ENCODE assay signal across 19 mouse cellular contexts in the genomic region with DNA sequence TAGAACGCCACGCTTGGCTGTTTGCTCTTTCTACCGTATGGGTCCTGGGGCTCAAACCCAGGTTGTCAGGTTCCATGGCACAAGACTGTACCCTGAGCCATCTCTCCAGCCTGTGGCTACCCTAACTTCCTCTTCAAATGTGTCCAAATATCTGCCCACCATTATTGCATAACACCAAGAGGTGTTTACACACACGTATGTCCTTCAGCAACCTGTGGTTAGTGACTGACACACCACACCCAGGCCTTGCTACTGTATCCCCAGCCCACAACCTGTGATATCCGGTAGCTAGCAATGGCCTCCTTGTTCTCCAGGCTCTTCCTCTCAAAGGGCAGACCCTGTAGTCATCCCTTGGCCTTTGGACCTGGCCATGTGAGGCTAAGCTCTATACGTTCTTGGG. TPM values are rescaled to one million over a fixed set of nuclear protein-coding genes. Genes with fewer than 3 reads are reported as not detected.
DNase-seq lines count a peak whose midpoint lies in the region; ATAC-seq and TF ChIP-seq lines count a peak whose summit lies in the region.
"Had no signal": no experiment of that assay in that cellular context is flagged by ENCODE, and none has a peak within 500 bp of the region (broad histone marks: within the 10 kb centered on the region; RNA-seq: fewer than 3 reads in every experiment).

No protein-coding gene starts in this region.

- 86% methylated on average over 6 of the region's 6 CpGs for WGBS in stomach, postnatal 0 days
- WGBS in midbrain, postnatal 0 days: 94% methylated on average over 6 of the region's 6 CpGs

- no peak for TF ChIP-seq EP300 in stomach, postnatal 0 days (optimal IDR thresholded peaks at IDR 0.05)

- peak; percentile 37 to 50 for DNase-seq in lung, adult 18-20 months
- no peak for DNase-seq in lung, postnatal 14 days
- no peak for DNase-seq in stomach, postnatal 0 days (ENCODE audit: low spot score)
- DNase-seq in thymus, postnatal 36 days: no peak
- DNase-seq in midbrain, postnatal 0 days (ENCODE audit: low spot score): no peak
- DNase-seq: adrenal gland, postnatal 36 days; B cell, adult 2 months; cerebellum, adult 9-10 months; gastrocnemius, postnatal 10 days; heart, adult 2 months; kidney, adult 18-20 months; kidney, postnatal 14 days had no signal

- no peak overlapping the region for H3K27ac ChIP-seq in stomach, postnatal 0 days (replicated peaks)
- H3K27ac ChIP-seq in midbrain, postnatal 0 days (ENCODE audit: low read depth, low read length): no peak overlapping the region
- H3K27ac ChIP-seq: forebrain, embryonic 10.5 days; heart, adult 2 months; hindbrain, embryonic 12.5 days; lung, embryonic 15.5 days; midbrain, embryonic 10.5 days; neural tube, embryonic 15.5 days had no signal

- ATAC-seq in granulocyte monocyte progenitor cell, adult 5-6 weeks (replicated peaks; ENCODE audit: poor library complexity, severe bottlenecking): peak; percentile 86
- ATAC-seq in megakaryocyte, adult 5-6 weeks (ENCODE audit: poor library complexity, severe bottlenecking): peak; percentile 71
- peak; percentile 11; the same call in 1 of the 2 replicates for ATAC-seq in stomach, postnatal 0 days (ENCODE audit: low FRiP score, low TSS enrichment)
- no peak for ATAC-seq in midbrain, postnatal 0 days (ENCODE audit: low FRiP score)

- H3K9me3 ChIP-seq in stomach, postnatal 0 days (ENCODE audit: control insufficient read depth, low read length): no peaks in the 10 kb centered on the region
- H3K9me3 ChIP-seq in midbrain, postnatal 0 days (ENCODE audit: low read length): no peaks in the 10 kb centered on the region
- H3K9me3 ChIP-seq: forebrain, embryonic 10.5 days; hindbrain, embryonic 12.5 days; lung, embryonic 15.5 days; midbrain, embryonic 10.5 days; neural tube, embryonic 15.5 days had no signal

- no peaks in the 10 kb centered on the region for H3K27me3 ChIP-seq in stomach, postnatal 0 days (ENCODE audit: control insufficient read depth, insufficient read depth, low read length)
- no peaks in the 10 kb centered on the region for H3K27me3 ChIP-seq in midbrain, postnatal 0 days (ENCODE audit: insufficient read depth, low read length)
- H3K27me3 ChIP-seq: hindbrain, embryonic 12.5 days; lung, embryonic 15.5 days; neural tube, embryonic 15.5 days had no signal

- no peaks in the 10 kb centered on the region for H3K4me1 ChIP-seq in stomach, postnatal 0 days (replicated peaks; ENCODE audit: control insufficient read depth, insufficient read depth)
- no peaks in the 10 kb centered on the region for H3K4me1 ChIP-seq in midbrain, postnatal 0 days (ENCODE audit: insufficient read depth, low read length)
- H3K4me1 ChIP-seq: forebrain, embryonic 10.5 days; hindbrain, embryonic 12.5 days; midbrain, embryonic 10.5 days; neural tube, embryonic 15.5 days had no signal

- no peak overlapping the region for H3K4me2 ChIP-seq in stomach, postnatal 0 days (replicated peaks; ENCODE audit: low read depth)
- H3K4me2 ChIP-seq in midbrain, postnatal 0 days (ENCODE audit: low read depth, low read length, poor library complexity, severe bottlenecking): no peak overlapping the region
- H3K4me2 ChIP-seq: hindbrain, embryonic 12.5 days; lung, embryonic 15.5 days; neural tube, embryonic 15.5 days had no signal

- no peak overlapping the region for H3K9ac ChIP-seq in stomach, postnatal 0 days (ENCODE audit: low read length)
- no peak overlapping the region for H3K9ac ChIP-seq in midbrain, postnatal 0 days (replicated peaks; ENCODE audit: low read length, poor library complexity, severe bottlenecking)
- H3K9ac ChIP-seq: hindbrain, embryonic 12.5 days; lung, embryonic 15.5 days; neural tube, embryonic 15.5 days had no signal

- H3K4me3 ChIP-seq in stomach, postnatal 0 days (ENCODE audit: low read depth, low read length): no peak overlapping the region
- no peak overlapping the region for H3K4me3 ChIP-seq in midbrain, postnatal 0 days (ENCODE audit: low read depth, low read length)
- H3K4me3 ChIP-seq: forebrain, embryonic 10.5 days; heart, adult 2 months; hindbrain, embryonic 12.5 days; lung, embryonic 15.5 days; midbrain, embryonic 10.5 days; neural tube, embryonic 15.5 days had no signal

- no peaks in the 10 kb centered on the region for H3K36me3 ChIP-seq in stomach, postnatal 0 days (ENCODE audit: control insufficient read depth, insufficient read depth, low read length)
- no peaks in the 10 kb centered on the region for H3K36me3 ChIP-seq in midbrain, postnatal 0 days (ENCODE audit: insufficient read depth, low read length)
- H3K36me3 ChIP-seq: forebrain, embryonic 10.5 days; hindbrain, embryonic 12.5 days; lung, embryonic 15.5 days; midbrain, embryonic 10.5 days; neural tube, embryonic 15.5 days had no signal

- TF ChIP-seq CTCF in stomach, postnatal 0 days (IDR thresholded peaks at IDR 0.05; ENCODE audit: low read depth): no peak
- TF ChIP-seq CTCF in midbrain, postnatal 0 days (IDR thresholded peaks at IDR 0.05): no peak

RNA-seq across cellular contexts. Expression of a gene that starts 18.7 kb away (rescaled TPM):
- not detected in 2 replicates for total RNA-seq in granulocyte monocyte progenitor cell, adult 5-6 weeks (2014; fragmentation: Nextera tagmentation)
- 0.98 TPM in 1 of 2 replicates, not detected in the other for total RNA-seq in granulocyte monocyte progenitor cell, adult 5-6 weeks (2017)
- total RNA-seq in megakaryocyte, adult 5-6 weeks (2015): 13.5 and 16.8 TPM in 2 replicates
- 12.1 and 19.1 TPM in 2 replicates for total RNA-seq in megakaryocyte, adult 5-6 weeks (2017)
- 2,145 and 2,418 TPM in 2 replicates for polyA plus RNA-seq in stomach, postnatal 0 days (2015; fragmentation: Nextera tagmentation; extraction: Ambion mirVana)
- 2.0 and 4.2 TPM in 2 replicates for total RNA-seq in midbrain, postnatal 0 days (2014; rRNA removed)
- 1.1 and 1.2 TPM in 2 replicates for polyA plus RNA-seq in midbrain, postnatal 0 days (2015; fragmentation: Nextera tagmentation; extraction: Ambion mirVana)

RNA-seq across cellular contexts. Expression of a gene that starts 59.7 kb away (rescaled TPM):
- 5.3 and 7.3 TPM in 2 replicates for total RNA-seq in granulocyte monocyte progenitor cell, adult 5-6 weeks (2014; fragmentation: Nextera tagmentation)
- 16.3 and 20.0 TPM in 2 replicates for total RNA-seq in granulocyte monocyte progenitor cell, adult 5-6 weeks (2017)
- 70.4 and 76.0 TPM in 2 replicates for total RNA-seq in megakaryocyte, adult 5-6 weeks (2015)
- total RNA-seq in megakaryocyte, adult 5-6 weeks (2017): 87.1 and 120 TPM in 2 replicates
- polyA plus RNA-seq in stomach, postnatal 0 days (2015; fragmentation: Nextera tagmentation; extraction: Ambion mirVana): 24.4 and 27.3 TPM in 2 replicates
- 12.7 and 16.1 TPM in 2 replicates for total RNA-seq in midbrain, postnatal 0 days (2014; rRNA removed)
- polyA plus RNA-seq in midbrain, postnatal 0 days (2015; fragmentation: Nextera tagmentation; extraction: Ambion mirVana): 12.8 and 13.1 TPM in 2 replicates

Comparison
In these comparisons a context has a peak if more than half of its experiments do, and no peak if none do; other contexts are left out.
1. DNase-seq: peak in lung, adult 18-20 months (2 of 2); none in lung, postnatal 14 days (single experiment), stomach, postnatal 0 days (single experiment), thymus, postnatal 36 days (0 of 2) and midbrain, postnatal 0 days (single experiment).